Mouse (Mus musculus): Measurements from ENCODE around the gene Cdc16. TPM values are rescaled to one million over a fixed set of nuclear protein-coding genes. Genes with fewer than 3 reads are reported as not detected.
A peak's percentile ranks its signal among the peaks of the same experiment; 100 is the strongest.
"Not testable (repeated sequence)": the region's sequence is repeated elsewhere in the genome, so short reads cannot be mapped to it uniquely, and the experiment has no call there.

Cdc16 gene
- 175 and 191 TPM in 2 replicates for polyA plus RNA-seq (2015; fragmentation: Nextera tagmentation; extraction: Ambion mirVana)

GRCm38 (mm10) chr8:13756982-13757804, at the start of gene Cdc16:
TSS of gene Cdc16 (plus strand) at chr8:13757676.
- Histone ChIP-seq H3K27me3 (ENCODE audit: control insufficient read depth, insufficient read depth, low read depth, low read length) (no peaks in the 10 kb centered on the region), H3K36me3 (ENCODE audit: control insufficient read depth, insufficient read depth, low read length) (peaks cover 10% of the 10 kb centered on the region), H3K27ac (ENCODE audit: low read length) (peak within 1 kb of the TSS; percentile 92), H3K4me2 (ENCODE audit: low read depth, low read length) (peak within 1 kb of the TSS; percentile 69), H3K4me3 (ENCODE audit: low read length) (peak within 1 kb of the TSS; percentile 96), H3K4me1 (replicated peaks; ENCODE audit: control insufficient read depth, insufficient read depth, low read length) (peaks cover 15% of the 10 kb centered on the region), H3K9ac (ENCODE audit: low read length) (peak within 1 kb of the TSS; percentile 96), H3K9me3 (ENCODE audit: control insufficient read depth, low read length) (no peaks in the 10 kb centered on the region)
- 6% methylated on average over 30 of the region's 40 CpGs for WGBS
- ATAC-seq (ENCODE audit: low read depth): peak; percentile 92

GRCm38 (mm10) chr8:13708514-13708913, 49.0 kb upstream of the Cdc16 start:
- Histone ChIP-seq H3K9me3 (ENCODE audit: control insufficient read depth, low read length) (no peaks in the 10 kb centered on the region), H3K9ac (ENCODE audit: low read length) (no peak overlapping the region), H3K4me3 (ENCODE audit: low read length) (no peak overlapping the region), H3K27ac (ENCODE audit: low read length) (no peak overlapping the region), H3K36me3 (ENCODE audit: control insufficient read depth, insufficient read depth, low read length) (no peaks in the 10 kb centered on the region), H3K4me2 (ENCODE audit: low read depth, low read length) (no peak overlapping the region), H3K27me3 (ENCODE audit: control insufficient read depth, insufficient read depth, low read depth, low read length) (no peaks in the 10 kb centered on the region), H3K4me1 (replicated peaks; ENCODE audit: control insufficient read depth, insufficient read depth, low read length) (peaks cover 4% of the 10 kb centered on the region; the same call in 1 of the 2 replicates)
- no peak for ATAC-seq (ENCODE audit: low read depth)
- 86% methylated on average over 5 of the region's 5 CpGs for WGBS

GRCm38 (mm10) chr8:13718980-13719379, 38.5 kb upstream of the Cdc16 start:
- Histone ChIP-seq H3K4me3 (ENCODE audit: low read length) (no peak overlapping the region), H3K27ac (ENCODE audit: low read length) (no peak overlapping the region), H3K4me1 (replicated peaks; ENCODE audit: control insufficient read depth, insufficient read depth, low read length) (no peaks in the 10 kb centered on the region), H3K36me3 (ENCODE audit: control insufficient read depth, insufficient read depth, low read length) (no peaks in the 10 kb centered on the region), H3K4me2 (ENCODE audit: low read depth, low read length) (no peak overlapping the region), H3K27me3 (ENCODE audit: control insufficient read depth, insufficient read depth, low read depth, low read length) (no peaks in the 10 kb centered on the region), H3K9ac (ENCODE audit: low read length) (no peak overlapping the region), H3K9me3 (ENCODE audit: control insufficient read depth, low read length) (no peaks in the 10 kb centered on the region)
- WGBS: 89% methylated on average over 8 of the region's 8 CpGs
- no peak for ATAC-seq (ENCODE audit: low read depth)

- Histone ChIP-seq H3K27me3 (ENCODE audit: control insufficient read depth, insufficient read depth, low read depth, low read length) (no peaks in the 10 kb centered on the region), H3K4me2 (ENCODE audit: low read depth, low read length) (no peak overlapping the region), H3K36me3 (ENCODE audit: control insufficient read depth, insufficient read depth, low read length) (no peaks in the 10 kb centered on the region), H3K27ac (ENCODE audit: low read length) (no peak overlapping the region), H3K4me1 (replicated peaks; ENCODE audit: control insufficient read depth, insufficient read depth, low read length) (no peaks in the 10 kb centered on the region), H3K4me3 (ENCODE audit: low read length) (no peak overlapping the region), H3K9me3 (ENCODE audit: control insufficient read depth, low read length) (no peaks in the 10 kb centered on the region), H3K9ac (ENCODE audit: low read length) (no peak overlapping the region)
- ATAC-seq (ENCODE audit: low read depth): no peak
Measured at GRCm38 (mm10) chr8:13725722-13726121, 31.8 kb upstream of the Cdc16 start.

- Histone ChIP-seq H3K9ac (ENCODE audit: low read length) (no peak overlapping the region), H3K4me1 (replicated peaks; ENCODE audit: control insufficient read depth, insufficient read depth, low read length) (no peaks in the 10 kb centered on the region), H3K27ac (ENCODE audit: low read length) (no peak overlapping the region), H3K4me3 (ENCODE audit: low read length) (no peak overlapping the region), H3K4me2 (ENCODE audit: low read depth, low read length) (no peak overlapping the region), H3K36me3 (ENCODE audit: control insufficient read depth, insufficient read depth, low read length) (no peaks in the 10 kb centered on the region), H3K27me3 (ENCODE audit: control insufficient read depth, insufficient read depth, low read depth, low read length) (no peaks in the 10 kb centered on the region), H3K9me3 (ENCODE audit: control insufficient read depth, low read length) (no peaks in the 10 kb centered on the region)
- no peak for ATAC-seq (ENCODE audit: low read depth)
- 51% methylated on average over 10 of the region's 10 CpGs for WGBS
Measured at GRCm38 (mm10) chr8:13727469-13728094, 29.9 kb upstream of the Cdc16 start.

- 11% methylated on average over 6 of the region's 6 CpGs for WGBS
Measured at GRCm38 (mm10) chr8:13740323-13740770, 17.1 kb upstream of the Cdc16 start.

GRCm38 (mm10) chr8:13740817-13741613, 16.5 kb upstream of the Cdc16 start:
- Histone ChIP-seq H3K9ac (ENCODE audit: low read length) (no peak overlapping the region), H3K4me1 (replicated peaks; ENCODE audit: control insufficient read depth, insufficient read depth, low read length) (0 out of 2 replicates have a peak, but pooled peaks cover 4% of the 10 kb centered on the region), H3K4me2 (ENCODE audit: low read depth, low read length) (no peak overlapping the region), H3K9me3 (ENCODE audit: control insufficient read depth, low read length) (no peaks in the 10 kb centered on the region), H3K27ac (ENCODE audit: low read length) (peak overlapping the region; percentile 85), H3K27me3 (ENCODE audit: control insufficient read depth, insufficient read depth, low read depth, low read length) (no peaks in the 10 kb centered on the region), H3K36me3 (ENCODE audit: control insufficient read depth, insufficient read depth, low read length) (no peaks in the 10 kb centered on the region), H3K4me3 (ENCODE audit: low read length) (no peak overlapping the region)
- 62% methylated on average over 7 of the region's 7 CpGs for whole genome bisulfite sequencing
- ATAC-seq (ENCODE audit: low read depth): no peak

More at GRCm38 (mm10) chr8:13740323-13740770, 17.1 kb upstream of the Cdc16 start:
- ATAC-seq (ENCODE audit: low read depth): peak; percentile 93
- H3K9me3 ChIP-seq (ENCODE audit: control insufficient read depth, low read length): no peaks in the 10 kb centered on the region
- no peaks in the 10 kb centered on the region for H3K36me3 ChIP-seq (ENCODE audit: control insufficient read depth, insufficient read depth, low read length)
- 0 out of 2 replicates have a peak, but pooled peaks cover 4% of the 10 kb centered on the region for H3K4me1 ChIP-seq (replicated peaks; ENCODE audit: control insufficient read depth, insufficient read depth, low read length)
- H3K9ac ChIP-seq (ENCODE audit: low read length): 0 out of 2 replicates have a peak overlapping the region, but pooled peaks have one; percentile 14
- no peak overlapping the region for H3K4me3 ChIP-seq (ENCODE audit: low read length)
- peak overlapping the region; percentile 85 for H3K27ac ChIP-seq (ENCODE audit: low read length)
- H3K27me3 ChIP-seq (ENCODE audit: control insufficient read depth, insufficient read depth, low read depth, low read length): no peaks in the 10 kb centered on the region
- peak overlapping the region; percentile 23 for H3K4me2 ChIP-seq (ENCODE audit: low read depth, low read length)

GRCm38 (mm10) chr8:13746212-13746611, 11.3 kb upstream of the Cdc16 start:
- not testable (repeated sequence) for H3K4me2 ChIP-seq (ENCODE audit: low read depth, low read length); H3K4me1 ChIP-seq (replicated peaks; ENCODE audit: control insufficient read depth, insufficient read depth, low read length); H3K9me3 ChIP-seq (ENCODE audit: control insufficient read depth, low read length); H3K4me3 ChIP-seq (ENCODE audit: low read length); H3K27ac ChIP-seq (ENCODE audit: low read length); H3K36me3 ChIP-seq (ENCODE audit: control insufficient read depth, insufficient read depth, low read length); H3K27me3 ChIP-seq (ENCODE audit: control insufficient read depth, insufficient read depth, low read depth, low read length); H3K9ac ChIP-seq (ENCODE audit: low read length); ATAC-seq (ENCODE audit: low read depth)
- WGBS: 90% methylated on average over 3 of the region's 6 CpGs

GRCm38 (mm10) chr8:13747626-13748025, 9.8 kb upstream of the Cdc16 start:
- Histone ChIP-seq H3K36me3 (ENCODE audit: control insufficient read depth, insufficient read depth, low read length) (no peaks in the 10 kb centered on the region), H3K27me3 (ENCODE audit: control insufficient read depth, insufficient read depth, low read depth, low read length) (no peaks in the 10 kb centered on the region), H3K4me2 (ENCODE audit: low read depth, low read length) (no peak overlapping the region), H3K4me3 (ENCODE audit: low read length) (no peak overlapping the region), H3K9ac (ENCODE audit: low read length) (no peak overlapping the region), H3K4me1 (replicated peaks; ENCODE audit: control insufficient read depth, insufficient read depth, low read length) (no peaks in the 10 kb centered on the region), H3K27ac (ENCODE audit: low read length) (no peak overlapping the region), H3K9me3 (ENCODE audit: control insufficient read depth, low read length) (no peaks in the 10 kb centered on the region)
- no peak for ATAC-seq (ENCODE audit: low read depth)
- 23% methylated on average over 3 of the region's 3 CpGs for WGBS

Measured in lung, embryonic 16.5 days (tissue).